8 mouse cellular contexts compared by ENCODE assay signal in genomic region chr19:15983739-15984344, GRCm38 (mm10). TPM values are rescaled to one million over a fixed set of nuclear protein-coding genes. Genes with fewer than 3 reads are reported as not detected.
A peak's percentile ranks its signal among the peaks of the same experiment; 100 is the strongest.
DNase-seq lines count a peak whose midpoint lies in the region; ATAC-seq and TF ChIP-seq lines count a peak whose summit lies in the region.

No protein-coding gene starts in this region.

- no peak for DNase-seq in heart, postnatal 10 days
- peak; percentile 35 for DNase-seq in forebrain, embryonic 14.5 days (ENCODE audit: low spot score)
- no peak for DNase-seq in adrenal gland, postnatal 25 days
- DNase-seq in frontal cortex, postnatal 25 days (ENCODE audit: low spot score in 2 of 2) = no peak
- DNase-seq in layer of hippocampus, postnatal 25 days (ENCODE audit: extremely low spot score in 1 of 2, low spot score in 1 of 2) = no peak

- no peak for TF ChIP-seq CTCF in ES-Bruce4 (IDR thresholded peaks at IDR 0.05; ENCODE audit: low read depth, low read length)

- H3K9me3 ChIP-seq in heart, embryonic 13.5 days = no peaks in the 10 kb centered on the region
- no peaks in the 10 kb centered on the region for H3K9me3 ChIP-seq in ES-Bruce4 (replicated peaks; ENCODE audit: control insufficient read depth, insufficient read depth, low read length, poor library complexity, severe bottlenecking)
- H3K9me3 ChIP-seq in forebrain, embryonic 14.5 days (replicated peaks; ENCODE audit: control insufficient read depth, low read length) = no peaks in the 10 kb centered on the region

- H3K9ac ChIP-seq in heart, embryonic 13.5 days = peak overlapping the region; percentile 87
- H3K9ac ChIP-seq in ES-Bruce4 (ENCODE audit: low read depth, poor library complexity, severe bottlenecking) = peak overlapping the region; percentile 79
- H3K9ac ChIP-seq in forebrain, embryonic 14.5 days (ENCODE audit: low read length) = peak overlapping the region; percentile 95

- WGBS in heart, embryonic 13.5 days = 53% methylated on average over 15 of the region's 15 CpGs
- WGBS in forebrain, embryonic 14.5 days = 40% methylated on average over 15 of the region's 15 CpGs
- WGBS in macrophage (ENCODE audit: missing documents) = 76% methylated on average over 15 of the region's 15 CpGs

- peak overlapping the region; percentile 69 for H3K4me3 ChIP-seq in heart, embryonic 13.5 days
- H3K4me3 ChIP-seq in ES-Bruce4 (ENCODE audit: low read depth, low read length) = peak overlapping the region; percentile 94
- peak overlapping the region; percentile 93 for H3K4me3 ChIP-seq in forebrain, embryonic 14.5 days (ENCODE audit: low read depth, low read length)
- H3K4me3 ChIP-seq in macrophage (ENCODE audit: inconsistent target) = peak overlapping the region; percentile 49

- no peaks in the 10 kb centered on the region; the same call in 1 of the 2 replicates for H3K79me2 ChIP-seq in macrophage (ENCODE audit: inconsistent target)

- TF ChIP-seq POLR2A in ES-Bruce4 (IDR thresholded peaks at IDR 0.05; ENCODE audit: insufficient read depth, low read length) = no peak

- H3K4me1 ChIP-seq in heart, embryonic 13.5 days = peaks cover 18% of the 10 kb centered on the region
- peaks cover 2% of the 10 kb centered on the region for H3K4me1 ChIP-seq in ES-Bruce4 (ENCODE audit: control insufficient read depth, insufficient read depth, low read length)
- peaks cover 14% of the 10 kb centered on the region for H3K4me1 ChIP-seq in forebrain, embryonic 14.5 days (ENCODE audit: control insufficient read depth, insufficient read depth, low read length)

- peak overlapping the region; percentile 89 for H3K4me2 ChIP-seq in heart, embryonic 13.5 days
- peak overlapping the region; percentile 64 for H3K4me2 ChIP-seq in forebrain, embryonic 14.5 days (ENCODE audit: low read length)

- 0 out of 2 replicates have a peak overlapping the region, but pooled peaks have one; percentile 80 for H3K27ac ChIP-seq in heart, embryonic 13.5 days (replicated peaks)
- no peak overlapping the region for H3K27ac ChIP-seq in ES-Bruce4 (ENCODE audit: insufficient read depth, low read length)
- H3K27ac ChIP-seq in forebrain, embryonic 14.5 days (ENCODE audit: low read depth, low read length) = peak overlapping the region; percentile 92
- H3K27ac ChIP-seq in macrophage = no peak overlapping the region

- peaks cover 23% of the 10 kb centered on the region for H3K36me3 ChIP-seq in heart, embryonic 13.5 days
- H3K36me3 ChIP-seq in ES-Bruce4 (ENCODE audit: control insufficient read depth, insufficient read depth, low read length, poor library complexity, severe bottlenecking) = no peaks in the 10 kb centered on the region
- H3K36me3 ChIP-seq in forebrain, embryonic 14.5 days (ENCODE audit: control insufficient read depth, insufficient read depth, low read length) = peaks cover 11% of the 10 kb centered on the region; the same call in 1 of the 2 replicates
- H3K36me3 ChIP-seq in macrophage (ENCODE audit: inconsistent target) = 0 out of 2 replicates have a peak, but pooled peaks cover under 1% of the 10 kb centered on the region

- intact Hi-C loops in heart, postnatal 10 days (cut with DNase I) = loop anchor here (1.0 kb wide), 1 partner anchor 59 kb away; no protein-coding TSS in a partner anchor

- H3K27me3 ChIP-seq in heart, embryonic 13.5 days (replicated peaks) = no peaks in the 10 kb centered on the region
- no peaks in the 10 kb centered on the region for H3K27me3 ChIP-seq in ES-Bruce4 (ENCODE audit: control insufficient read depth, insufficient read depth, low read length, poor library complexity, severe bottlenecking)
- no peaks in the 10 kb centered on the region for H3K27me3 ChIP-seq in forebrain, embryonic 14.5 days (replicated peaks; ENCODE audit: control insufficient read depth, insufficient read depth, low read length)

- no peak for TF ChIP-seq EP300 in ES-Bruce4 (IDR thresholded peaks at IDR 0.05; ENCODE audit: insufficient read depth, low read depth, low read length)

- ATAC-seq in heart, embryonic 13.5 days (ENCODE audit: extremely low read depth, insufficient number of reproducible peaks, low FRiP score, low TSS enrichment) = no peak
- peak; percentile 18; the same call in 1 of the 2 replicates for ATAC-seq in forebrain, embryonic 14.5 days

RNA-seq across cellular contexts. Expression of gene Cep78, which starts 0.9 kb away (rescaled TPM):
- 12.9 and 13.4 TPM in 2 replicates for polyA plus RNA-seq in heart, embryonic 13.5 days (2015; fragmentation: Nextera tagmentation; extraction: Ambion mirVana)
- total RNA-seq in heart, postnatal 10 days (2021) = 1 to 10 TPM; 4.9 to 5.8 TPM
- polyA plus RNA-seq in ES-Bruce4 (2011; ENCODE audit: insufficient read depth, insufficient read length, low read depth, missing spikeins) = 31.0 and 33.6 TPM in 2 replicates
- 36.6 and 39.4 TPM in 2 replicates for polyA plus RNA-seq in forebrain, embryonic 14.5 days (2014; fragmentation: Nextera tagmentation; extraction: Ambion mirVana)
- 10 to 100 TPM in 15 of 26 experiments, 1 to 10 TPM in 11; 1.8 to 18.8 (median 12.6) TPM for total RNA-seq in macrophage (2018; cell fraction: chromatin; rRNA removed)
- 1 to 10 TPM; 1.3 to 4.7 (median 3.9) TPM for total RNA-seq in macrophage (2018; cell fraction: cytosol; rRNA removed)
- 10 to 100 TPM in 5 of 26 experiments, 1 to 10 TPM in 21; 1.4 to 21.6 (median 7.9) TPM for total RNA-seq in macrophage (2018; cell fraction: nucleus; rRNA removed)
- polyA plus RNA-seq in macrophage (2018) = 3.4 to 7.0 TPM (median 4.7 TPM) in 3 replicates
- total RNA-seq in adrenal gland, postnatal 25 days (2021) = 9.9 and 11.3 TPM in 2 replicates
- 10 to 100 TPM; 10.0 to 11.2 TPM for total RNA-seq in layer of hippocampus, postnatal 25 days (2021)

RNA-seq across cellular contexts. Expression of gene Psat1, which starts 36.7 kb away (rescaled TPM):
- polyA plus RNA-seq in heart, embryonic 13.5 days (2015; fragmentation: Nextera tagmentation; extraction: Ambion mirVana) = 60.4 and 65.8 TPM in 2 replicates
- total RNA-seq in heart, postnatal 10 days (2021) = 10 to 100 TPM; 11.6 to 14.7 TPM
- polyA plus RNA-seq in ES-Bruce4 (2011; ENCODE audit: insufficient read depth, insufficient read length, low read depth, missing spikeins) = 213 and 228 TPM in 2 replicates
- 128 and 147 TPM in 2 replicates for polyA plus RNA-seq in forebrain, embryonic 14.5 days (2014; fragmentation: Nextera tagmentation; extraction: Ambion mirVana)
- 10 to 100 TPM in 19 of 26 experiments, 1 to 10 TPM in 7; 3.5 to 27.8 (median 13.6) TPM for total RNA-seq in macrophage (2018; cell fraction: chromatin; rRNA removed)
- total RNA-seq in macrophage (2018; cell fraction: cytosol; rRNA removed) = 10 to 100 TPM in 8 of 26 experiments, 1 to 10 TPM in 18; 4.0 to 14.3 (median 7.4) TPM
- 10 to 100 TPM in 15 of 26 experiments, 1 to 10 TPM in 11; 2.4 to 24.2 (median 12.0) TPM for total RNA-seq in macrophage (2018; cell fraction: nucleus; rRNA removed)
- polyA plus RNA-seq in macrophage (2018) = 3.2 to 31.5 TPM (median 6.7 TPM) in 3 replicates
- 64.9 and 81.4 TPM in 2 replicates for total RNA-seq in adrenal gland, postnatal 25 days (2021)
- 100 to 1,000 TPM in 1 of 2 experiments, 10 to 100 TPM in 1; 99.7 to 123 TPM for total RNA-seq in layer of hippocampus, postnatal 25 days (2021)

Comparison
In these comparisons a context has a peak if more than half of its experiments do, and no peak if none do; other contexts are left out.
1. H3K27ac ChIP-seq: peak in heart, embryonic 13.5 days (single experiment) and forebrain, embryonic 14.5 days (single experiment); none in ES-Bruce4 (single experiment) and macrophage (single experiment).
2. Peak in every context shown above with its lines, with median percentiles within 50 percentile points of each other: H3K4me3 ChIP-seq and H3K9ac ChIP-seq.